Mouse (Mus musculus) bone marrow, adult 2 months (tissue): ENCODE data around the gene Als2cl.

Experiments
- CTCF ChIP-seq: fragments of 200-500 bp; IDR thresholded peaks from 2 replicates; pipeline ENCODE4 v1.5.1; 2011; ENCODE audit warnings: low read length, control low read depth; ENCODE audit not compliant: control insufficient read depth, insufficient read depth
- POLR2A ChIP-seq: fragments of 200-500 bp; IDR thresholded peaks from 2 replicates; pipeline ENCODE4 v1.6.1; 2011; ENCODE audit warnings: low read depth, mild to moderate bottlenecking, control low read depth, low read length, borderline replicate concordance; ENCODE audit not compliant: control insufficient read depth

DNA sequence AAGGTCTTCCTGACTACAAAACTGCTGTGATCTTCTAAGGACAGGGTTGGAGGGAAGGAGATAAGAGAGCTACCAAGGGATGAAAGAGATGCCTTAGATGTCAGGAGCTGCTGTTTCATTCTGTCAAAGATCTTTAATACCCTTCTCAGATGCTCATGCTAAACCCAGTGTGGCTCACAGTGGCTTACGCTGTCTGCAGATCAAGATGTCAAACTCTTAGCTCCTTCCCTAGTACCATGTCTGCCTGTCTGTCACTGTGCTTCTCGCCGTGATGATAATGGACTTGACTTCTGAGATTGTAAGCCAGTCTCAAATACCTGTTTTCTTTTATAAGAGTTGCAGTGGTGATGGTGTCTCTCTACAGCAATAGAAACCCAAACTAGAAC lies 29.0 kb downstream of the Als2cl start:
- TF ChIP-seq CTCF = no peak
- no peak for TF ChIP-seq POLR2A
